Mouse (Mus musculus): ENCODE measurements around the gene Shc1. TPM values are rescaled to one million over a fixed set of nuclear protein-coding genes. Genes with fewer than 3 reads are reported as not detected.

The Shc1 gene
- polyA plus RNA-seq, 1 experiment from 2014 or later = 24.7 TPM

- Histone ChIP-seq H3K9ac (replicated peaks) (no peak overlapping the region), H3K4me1 (ENCODE audit: insufficient read depth) (peaks cover 55% of the 10 kb centered on the region), H3K4me2 (ENCODE audit: low read depth, low read length) (peak overlapping the region; percentile 100), H3K27ac (ENCODE audit: low read depth) (peak overlapping the region; percentile 99), H3K27me3 (ENCODE audit: insufficient read depth, low read length) (peaks cover 12% of the 10 kb centered on the region), H3K9me3 (ENCODE audit: low read length) (no peaks in the 10 kb centered on the region), H3K4me3 (ENCODE audit: low read depth, low read length) (peak overlapping the region; percentile 78; the same call in 1 of the 2 replicates), H3K36me3 (replicated peaks; ENCODE audit: insufficient read depth, low read length) (0 out of 2 replicates have a peak, but pooled peaks cover 5% of the 10 kb centered on the region)
- ATAC-seq (no peak), DNase-seq (peak; percentile 47)
- 31% methylated on average over 6 of the region's 6 CpGs for WGBS (ENCODE audit: insufficient replicate concordance)
- TF ChIP-seq CTCF (IDR thresholded peaks at IDR 0.05; ENCODE audit: low read depth) = no peak
- no peak for TF ChIP-seq EP300 (IDR thresholded peaks at IDR 0.05; ENCODE audit: low read depth)
Observed at GRCm38 (mm10) chr3:89388901-89389740, 29.1 kb upstream of the Shc1 start.

- peak overlapping the region; percentile 99 for H3K27ac ChIP-seq (ENCODE audit: low read depth)
- no peak for ATAC-seq
- H3K36me3 ChIP-seq (replicated peaks; ENCODE audit: insufficient read depth, low read length) = 0 out of 2 replicates have a peak, but pooled peaks cover 4% of the 10 kb centered on the region
- H3K9me3 ChIP-seq (ENCODE audit: low read length) = no peaks in the 10 kb centered on the region
- 28% methylated on average over 5 of the region's 5 CpGs for WGBS (ENCODE audit: insufficient replicate concordance)
- peak overlapping the region; percentile 82 for H3K9ac ChIP-seq (replicated peaks)
- H3K4me3 ChIP-seq (ENCODE audit: low read depth, low read length) = peak overlapping the region; percentile 78
- no peak for DNase-seq
- peaks cover 12% of the 10 kb centered on the region for H3K27me3 ChIP-seq (ENCODE audit: insufficient read depth, low read length)
- no peak for TF ChIP-seq EP300 (IDR thresholded peaks at IDR 0.05; ENCODE audit: low read depth)
- H3K4me2 ChIP-seq (ENCODE audit: low read depth, low read length) = peak overlapping the region; percentile 100
- H3K4me1 ChIP-seq (ENCODE audit: insufficient read depth) = peaks cover 56% of the 10 kb centered on the region
Observed at GRCm38 (mm10) chr3:89390111-89390515, 28.1 kb upstream of the Shc1 start.

GRCm38 (mm10) chr3:89390699-89391662 is 27.3 kb upstream of the Shc1 start:
- ATAC-seq (no peak), DNase-seq (peak; percentile 57)
- H3K4me2 ChIP-seq (ENCODE audit: low read depth, low read length) = peak overlapping the region; percentile 100
- peak overlapping the region; percentile 78 for H3K4me3 ChIP-seq (ENCODE audit: low read depth, low read length)
- no peaks in the 10 kb centered on the region for H3K36me3 ChIP-seq (replicated peaks; ENCODE audit: insufficient read depth, low read length)
- 17% methylated on average over 19 of the region's 19 CpGs for WGBS (ENCODE audit: insufficient replicate concordance)
- peaks cover 62% of the 10 kb centered on the region for H3K4me1 ChIP-seq (ENCODE audit: insufficient read depth)
- peak overlapping the region; percentile 99 for H3K27ac ChIP-seq (ENCODE audit: low read depth)
- peaks cover 12% of the 10 kb centered on the region for H3K27me3 ChIP-seq (ENCODE audit: insufficient read depth, low read length)
- H3K9ac ChIP-seq (replicated peaks) = peak overlapping the region; percentile 82
- TF ChIP-seq CTCF (IDR thresholded peaks at IDR 0.05; ENCODE audit: low read depth) = no peak
- no peak for TF ChIP-seq EP300 (IDR thresholded peaks at IDR 0.05; ENCODE audit: low read depth)
- no peaks in the 10 kb centered on the region for H3K9me3 ChIP-seq (ENCODE audit: low read length)

- WGBS (ENCODE audit: insufficient replicate concordance) = 1% methylated on average over 46 of the region's 56 CpGs
- H3K9me3 ChIP-seq (ENCODE audit: low read length) = no peaks in the 10 kb centered on the region
- H3K4me1 ChIP-seq (ENCODE audit: insufficient read depth) = peaks cover 66% of the 10 kb centered on the region
Observed at GRCm38 (mm10) chr3:89391663-89392511, 26.4 kb upstream of the Shc1 start.

GRCm38 (mm10) chr3:89392871-89393311 is 25.4 kb upstream of the Shc1 start:
- DNase-seq = no peak
- peak overlapping the region; percentile 78 for H3K4me3 ChIP-seq (ENCODE audit: low read depth, low read length)
- H3K4me2 ChIP-seq (ENCODE audit: low read depth, low read length) = peak overlapping the region; percentile 100
- H3K9me3 ChIP-seq (ENCODE audit: low read length) = no peaks in the 10 kb centered on the region
- no peak for ATAC-seq
- peaks cover 12% of the 10 kb centered on the region for H3K27me3 ChIP-seq (ENCODE audit: insufficient read depth, low read length)
- 0% methylated on average over 14 of the region's 24 CpGs for WGBS (ENCODE audit: insufficient replicate concordance)
- TF ChIP-seq CTCF (IDR thresholded peaks at IDR 0.05; ENCODE audit: low read depth) = no peak
- TF ChIP-seq EP300 (IDR thresholded peaks at IDR 0.05; ENCODE audit: low read depth) = no peak
- no peaks in the 10 kb centered on the region for H3K36me3 ChIP-seq (replicated peaks; ENCODE audit: insufficient read depth, low read length)
- H3K4me1 ChIP-seq (ENCODE audit: insufficient read depth) = peaks cover 66% of the 10 kb centered on the region
- H3K9ac ChIP-seq (replicated peaks) = peak overlapping the region; percentile 82
- peak overlapping the region; percentile 99 for H3K27ac ChIP-seq (ENCODE audit: low read depth)

More at GRCm38 (mm10) chr3:89391663-89392511, 26.4 kb upstream of the Shc1 start:
- H3K36me3 ChIP-seq (replicated peaks; ENCODE audit: insufficient read depth, low read length) = no peaks in the 10 kb centered on the region
- H3K9ac ChIP-seq (replicated peaks) = peak overlapping the region; percentile 82
- peak; percentile 7; the same call in 1 of the 2 replicates for ATAC-seq
- TF ChIP-seq CTCF (IDR thresholded peaks at IDR 0.05; ENCODE audit: low read depth) (peak; percentile 6; the same call in 1 of the 2 replicates), EP300 (IDR thresholded peaks at IDR 0.05; ENCODE audit: low read depth) (peak; percentile 18; the same call in 1 of the 2 replicates)
- H3K27me3 ChIP-seq (ENCODE audit: insufficient read depth, low read length) = peaks cover 12% of the 10 kb centered on the region
- peak overlapping the region; percentile 78 for H3K4me3 ChIP-seq (ENCODE audit: low read depth, low read length)
- DNase-seq = peak; percentile 77
- peak overlapping the region; percentile 100 for H3K4me2 ChIP-seq (ENCODE audit: low read depth, low read length)
- H3K27ac ChIP-seq (ENCODE audit: low read depth) = peak overlapping the region; percentile 99
